Mouse (Mus musculus): ENCODE data around the gene Ndufa10.
A peak's percentile ranks its signal among the peaks of the same experiment; 100 is the strongest.

Ndufa10 gene

DNA sequence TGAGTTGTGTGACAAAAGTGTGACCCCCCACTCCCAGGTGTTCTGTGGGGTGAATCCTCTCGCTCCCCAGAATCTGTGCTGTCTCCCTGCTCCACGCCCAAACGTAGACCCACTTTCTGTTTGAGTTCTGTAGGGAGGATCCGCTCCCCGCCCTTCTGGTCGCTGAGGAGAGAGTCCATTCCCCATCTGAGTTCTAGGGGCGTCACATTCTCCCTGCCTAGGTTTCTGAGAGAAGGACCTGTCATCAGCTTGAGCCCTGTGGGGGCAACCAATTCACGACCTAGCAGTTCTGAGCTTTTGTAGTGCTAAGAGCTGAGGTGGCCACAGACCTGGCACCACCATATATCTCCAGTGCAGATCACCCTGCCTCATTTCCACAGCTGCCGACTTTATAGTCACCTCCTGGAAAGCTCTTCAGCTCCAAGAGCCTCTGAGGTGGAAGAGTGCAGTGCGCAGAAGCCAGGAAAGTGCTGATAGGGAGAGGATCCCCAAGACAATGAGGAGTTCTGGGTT is 462 bp upstream of the Ndufa10 start:
- Histone ChIP-seq H3K4me1 (replicated peaks; ENCODE audit: low read depth, low read length) (peaks cover 19% of the 10 kb centered on the region), H3K27me3 (ENCODE audit: insufficient read depth, low read length) (no peaks in the 10 kb centered on the region), H3K36me3 (ENCODE audit: insufficient read depth, low read length) (peaks cover 26% of the 10 kb centered on the region), H3K4me3 (replicated peaks; ENCODE audit: low read length) (peak overlapping the region; percentile 99), H3K9me3 (ENCODE audit: low read length) (no peaks in the 10 kb centered on the region)
- TF ChIP-seq POU5F1 (IDR thresholded peaks at IDR 0.05; ENCODE audit: borderline replicate concordance, low read length) (no peak), NANOG (IDR thresholded peaks at IDR 0.05; ENCODE audit: borderline replicate concordance, low read length) (no peak), CTCF (conservative IDR thresholded peaks at IDR 0.05; ENCODE audit: low read length) (no peak)

DNA sequence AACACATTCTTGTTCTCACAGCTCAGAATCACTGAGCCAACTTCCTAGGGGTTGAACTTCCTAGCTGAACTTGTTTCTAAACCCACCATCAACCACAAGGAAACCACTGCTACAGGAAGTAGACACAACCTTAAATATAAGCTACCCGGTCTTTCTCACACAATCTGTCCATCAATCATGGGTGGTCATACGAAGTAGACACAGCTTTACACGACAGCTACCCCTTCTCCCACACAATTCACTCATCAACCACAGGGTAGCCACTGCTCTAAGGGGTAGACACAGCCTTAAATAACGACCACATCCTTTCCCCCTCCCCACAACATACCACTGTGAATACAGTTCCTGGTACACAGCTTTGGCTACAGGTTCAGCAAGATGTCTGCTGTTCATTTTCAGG is 4.8 kb downstream of the Ndufa10 start:
- Histone ChIP-seq H3K4me1 (replicated peaks; ENCODE audit: low read depth, low read length) (peaks cover 10% of the 10 kb centered on the region), H3K9me3 (ENCODE audit: low read length) (no peaks in the 10 kb centered on the region), H3K4me3 (replicated peaks; ENCODE audit: low read length) (no peak overlapping the region), H3K36me3 (ENCODE audit: insufficient read depth, low read length) (peaks cover 78% of the 10 kb centered on the region), H3K27me3 (ENCODE audit: insufficient read depth, low read length) (no peaks in the 10 kb centered on the region)
- TF ChIP-seq POU5F1 (IDR thresholded peaks at IDR 0.05; ENCODE audit: borderline replicate concordance, low read length) = no peak
- TF ChIP-seq NANOG (IDR thresholded peaks at IDR 0.05; ENCODE audit: borderline replicate concordance, low read length) = no peak
- TF ChIP-seq CTCF (conservative IDR thresholded peaks at IDR 0.05; ENCODE audit: low read length) = no peak

DNA sequence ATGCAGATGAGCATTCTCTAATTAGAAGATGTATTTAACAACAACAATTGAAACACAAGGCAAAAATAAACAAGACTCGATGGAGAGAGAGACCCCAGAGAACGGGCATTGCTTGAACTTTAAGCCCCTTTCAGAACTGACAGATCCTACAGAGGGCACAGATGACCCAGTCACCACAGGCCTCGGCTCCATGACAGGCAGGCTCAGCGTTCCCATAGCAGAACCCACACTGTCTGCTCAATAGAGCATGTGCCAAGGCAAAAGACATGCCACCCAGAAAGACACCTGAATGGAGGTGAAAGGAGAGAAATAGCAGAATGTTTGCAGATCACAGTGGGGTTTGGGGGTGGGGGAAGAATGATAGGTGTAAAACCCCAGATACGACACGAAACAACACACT is 15.2 kb downstream of the Ndufa10 start:
- H3K4me3 ChIP-seq (replicated peaks; ENCODE audit: low read length) = no peak overlapping the region
- H3K27me3 ChIP-seq (ENCODE audit: insufficient read depth, low read length) = no peaks in the 10 kb centered on the region
- no peaks in the 10 kb centered on the region for H3K4me1 ChIP-seq (replicated peaks; ENCODE audit: low read depth, low read length)
- peaks cover 9% of the 10 kb centered on the region for H3K9me3 ChIP-seq (ENCODE audit: low read length)
- TF ChIP-seq POU5F1 (IDR thresholded peaks at IDR 0.05; ENCODE audit: borderline replicate concordance, low read length) = no peak
- TF ChIP-seq CTCF (conservative IDR thresholded peaks at IDR 0.05; ENCODE audit: low read length) = no peak
- TF ChIP-seq NANOG (IDR thresholded peaks at IDR 0.05; ENCODE audit: borderline replicate concordance, low read length) = no peak
- peaks cover 94% of the 10 kb centered on the region for H3K36me3 ChIP-seq (ENCODE audit: insufficient read depth, low read length)

DNA sequence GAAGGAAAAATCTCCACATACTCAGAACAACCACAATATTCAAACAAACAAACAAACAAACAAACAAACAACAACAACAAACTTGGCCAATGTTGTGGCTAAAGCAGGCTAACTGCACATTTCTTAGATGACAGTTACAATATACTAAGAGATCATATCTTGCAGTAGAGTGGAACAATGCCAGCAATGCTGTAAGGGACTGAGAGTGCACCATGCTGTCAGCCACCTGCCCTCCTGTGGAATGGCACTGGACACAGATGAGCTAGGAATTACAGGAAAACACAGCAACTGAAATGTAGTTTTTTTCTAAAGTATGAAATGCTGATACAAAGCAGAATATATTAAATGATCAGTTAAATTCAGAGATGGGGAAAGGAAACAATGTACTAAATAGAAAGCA is 15.9 kb downstream of the Ndufa10 start:
- no peak overlapping the region for H3K4me3 ChIP-seq (replicated peaks; ENCODE audit: low read length)
- peaks cover 94% of the 10 kb centered on the region for H3K36me3 ChIP-seq (ENCODE audit: insufficient read depth, low read length)
- no peaks in the 10 kb centered on the region for H3K4me1 ChIP-seq (replicated peaks; ENCODE audit: low read depth, low read length)
- TF ChIP-seq NANOG (IDR thresholded peaks at IDR 0.05; ENCODE audit: borderline replicate concordance, low read length) (no peak), POU5F1 (IDR thresholded peaks at IDR 0.05; ENCODE audit: borderline replicate concordance, low read length) (no peak)
- H3K9me3 ChIP-seq (ENCODE audit: low read length) = peaks cover 9% of the 10 kb centered on the region
- no peaks in the 10 kb centered on the region for H3K27me3 ChIP-seq (ENCODE audit: insufficient read depth, low read length)

DNA sequence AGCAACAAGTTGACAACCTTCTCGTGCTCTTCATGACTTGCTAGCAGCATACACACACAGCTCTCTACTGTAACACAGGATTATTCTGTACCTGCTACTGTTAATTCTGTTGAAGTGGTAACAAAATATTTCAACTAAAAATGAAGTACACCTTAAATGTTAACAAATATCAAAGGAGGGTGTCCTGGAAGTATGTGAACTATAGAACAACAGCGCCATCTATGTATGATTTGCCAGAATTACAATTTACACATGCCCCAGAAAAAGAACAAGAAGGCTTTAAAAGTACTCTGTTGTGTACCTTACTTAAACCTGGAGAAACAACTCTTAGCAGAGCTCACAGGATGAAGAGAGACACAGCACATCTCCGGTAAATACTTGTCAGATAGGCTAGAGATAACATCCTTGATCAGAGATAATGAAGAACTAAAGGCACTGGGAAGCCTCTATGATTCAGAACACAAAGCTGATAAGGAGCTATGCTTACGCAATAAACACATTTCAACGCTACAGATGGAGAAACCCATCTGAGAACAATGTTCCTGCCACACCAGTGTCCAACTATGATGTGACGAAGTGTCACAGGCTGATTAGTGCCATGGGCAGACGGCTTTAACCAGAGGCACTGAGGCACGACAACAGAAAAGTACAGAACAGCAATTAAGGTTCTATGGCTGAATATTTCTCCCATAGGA is 19.8 kb downstream of the Ndufa10 start:
- peak; percentile 54 for TF ChIP-seq CTCF (conservative IDR thresholded peaks at IDR 0.05; ENCODE audit: low read length)
- no peak for TF ChIP-seq POU5F1 (IDR thresholded peaks at IDR 0.05; ENCODE audit: borderline replicate concordance, low read length)
- H3K4me1 ChIP-seq (replicated peaks; ENCODE audit: low read depth, low read length) = no peaks in the 10 kb centered on the region
- no peak overlapping the region for H3K4me3 ChIP-seq (replicated peaks; ENCODE audit: low read length)

DNA sequence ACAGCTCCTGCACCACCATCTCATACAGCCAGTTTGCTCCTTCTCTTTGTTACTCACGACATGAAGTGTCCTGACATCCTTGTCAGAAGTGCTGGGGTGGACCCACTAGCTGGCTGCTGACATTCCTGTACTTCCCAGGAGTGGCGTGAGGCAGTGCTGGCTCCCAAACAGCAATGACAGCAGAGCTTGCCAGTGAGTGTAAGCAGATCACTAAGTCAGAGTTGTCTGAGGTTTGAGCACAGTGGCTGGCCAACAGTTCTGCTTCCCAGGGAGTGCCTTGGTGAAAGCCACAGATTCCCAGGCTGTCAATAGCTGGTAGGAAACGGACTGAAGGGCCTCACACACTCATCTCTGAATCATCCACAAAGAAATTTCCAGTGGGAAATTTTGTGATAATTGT is 25.4 kb downstream of the Ndufa10 start:
- Histone ChIP-seq H3K4me1 (replicated peaks; ENCODE audit: low read depth, low read length) (peaks cover 4% of the 10 kb centered on the region; the same call in 1 of the 2 replicates), H3K9me3 (ENCODE audit: low read length) (no peaks in the 10 kb centered on the region), H3K36me3 (ENCODE audit: insufficient read depth, low read length) (peaks cover 100% of the 10 kb centered on the region), H3K4me3 (replicated peaks; ENCODE audit: low read length) (no peak overlapping the region), H3K27me3 (ENCODE audit: insufficient read depth, low read length) (no peaks in the 10 kb centered on the region)
- no peak for TF ChIP-seq CTCF (conservative IDR thresholded peaks at IDR 0.05; ENCODE audit: low read length)
- TF ChIP-seq NANOG (IDR thresholded peaks at IDR 0.05; ENCODE audit: borderline replicate concordance, low read length) = no peak
- no peak for TF ChIP-seq POU5F1 (IDR thresholded peaks at IDR 0.05; ENCODE audit: borderline replicate concordance, low read length)

More for the DNA sequence above, 19.8 kb downstream of the Ndufa10 start:
- no peaks in the 10 kb centered on the region for H3K27me3 ChIP-seq (ENCODE audit: insufficient read depth, low read length)
- peaks cover 94% of the 10 kb centered on the region for H3K36me3 ChIP-seq (ENCODE audit: insufficient read depth, low read length)
- H3K9me3 ChIP-seq (ENCODE audit: low read length) = peaks cover 9% of the 10 kb centered on the region

DNA sequence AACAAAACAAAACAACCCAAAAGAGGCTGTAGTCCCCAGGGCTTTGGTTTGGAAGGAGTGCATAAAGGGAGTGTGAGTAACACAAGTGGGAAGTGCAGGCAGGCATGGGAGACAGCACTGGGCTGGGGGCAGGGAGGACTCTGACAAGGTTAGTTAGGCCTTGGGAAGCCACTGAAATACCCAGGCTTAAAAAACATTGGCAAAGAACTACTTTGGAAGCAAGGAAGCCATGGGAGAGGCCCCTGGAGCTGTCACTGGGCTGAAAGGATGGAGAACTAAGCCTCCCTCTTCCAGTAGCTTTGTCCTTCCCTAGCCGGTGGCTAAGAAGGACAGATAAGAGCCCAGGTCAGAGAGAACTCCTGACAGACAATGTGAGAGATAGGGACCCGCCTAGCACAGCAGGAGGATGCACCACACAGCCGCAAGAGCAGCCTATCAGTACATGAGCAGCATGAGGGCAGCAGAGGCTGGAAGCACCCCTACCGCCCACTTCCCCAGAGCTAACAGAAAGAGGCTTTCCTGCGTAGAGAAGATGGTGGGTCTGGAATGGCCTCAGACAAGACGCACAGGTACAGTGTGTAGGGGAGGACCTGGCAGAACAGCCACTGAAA is 32.1 kb downstream of the Ndufa10 start:
- peaks cover 85% of the 10 kb centered on the region for H3K36me3 ChIP-seq (ENCODE audit: insufficient read depth, low read length)
- peaks cover 47% of the 10 kb centered on the region for H3K4me1 ChIP-seq (replicated peaks; ENCODE audit: low read depth, low read length)
- no peaks in the 10 kb centered on the region for H3K9me3 ChIP-seq (ENCODE audit: low read length)

DNA sequence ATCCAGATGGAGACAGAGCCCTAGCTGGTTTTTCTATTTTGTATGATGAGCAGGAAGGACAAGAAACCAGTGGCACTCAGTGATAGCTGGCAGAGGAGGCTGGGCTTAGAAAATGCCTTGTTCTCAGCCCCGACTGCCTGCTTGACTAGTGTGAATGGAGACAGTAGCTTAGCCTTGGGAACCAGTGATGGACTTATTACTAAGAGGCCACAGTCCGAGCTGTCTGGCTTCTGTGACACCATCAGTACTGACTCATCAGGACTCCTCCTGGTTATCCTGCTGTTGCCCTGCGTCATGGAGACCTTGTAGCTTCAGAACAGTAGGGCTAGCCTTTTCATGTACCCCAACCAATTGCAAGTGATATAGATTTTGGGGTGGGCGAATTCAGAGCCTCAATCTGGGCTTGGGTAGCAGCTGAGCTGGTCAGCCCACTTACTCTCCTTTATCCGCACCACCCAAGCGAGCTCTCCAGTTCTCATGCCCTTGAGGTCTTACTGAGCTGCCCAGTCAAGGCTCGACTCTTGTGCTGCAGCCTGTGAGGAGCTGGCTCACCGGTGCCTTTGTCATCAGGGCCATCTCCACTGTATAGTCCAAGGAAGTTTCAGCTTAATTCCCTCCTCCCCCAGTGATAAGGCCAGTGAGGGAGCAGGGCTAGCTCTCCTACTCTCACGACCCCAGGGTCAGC is 33.5 kb downstream of the Ndufa10 start:
- H3K4me3 ChIP-seq (replicated peaks; ENCODE audit: low read length) = no peak overlapping the region
- TF ChIP-seq POU5F1 (IDR thresholded peaks at IDR 0.05; ENCODE audit: borderline replicate concordance, low read length) = no peak
- TF ChIP-seq CTCF (conservative IDR thresholded peaks at IDR 0.05; ENCODE audit: low read length) = no peak
- TF ChIP-seq NANOG (IDR thresholded peaks at IDR 0.05; ENCODE audit: borderline replicate concordance, low read length) = no peak

More for the DNA sequence above, 32.1 kb downstream of the Ndufa10 start:
- no peak overlapping the region for H3K4me3 ChIP-seq (replicated peaks; ENCODE audit: low read length)
- no peaks in the 10 kb centered on the region for H3K27me3 ChIP-seq (ENCODE audit: insufficient read depth, low read length)
- TF ChIP-seq POU5F1 (IDR thresholded peaks at IDR 0.05; ENCODE audit: borderline replicate concordance, low read length) = no peak

More for the DNA sequence above, 33.5 kb downstream of the Ndufa10 start:
- peaks cover 59% of the 10 kb centered on the region for H3K4me1 ChIP-seq (replicated peaks; ENCODE audit: low read depth, low read length)
- H3K9me3 ChIP-seq (ENCODE audit: low read length) = no peaks in the 10 kb centered on the region
- no peaks in the 10 kb centered on the region for H3K27me3 ChIP-seq (ENCODE audit: insufficient read depth, low read length)
- peaks cover 72% of the 10 kb centered on the region for H3K36me3 ChIP-seq (ENCODE audit: insufficient read depth, low read length)
